ENCODE assay signal across 8 mouse cellular contexts in genomic region chr4:141766316-141766667, GRCm38 (mm10). TPM values are rescaled to one million over a fixed set of nuclear protein-coding genes. Genes with fewer than 3 reads are reported as not detected.
DNase-seq lines count a peak whose midpoint lies in the region; ATAC-seq and TF ChIP-seq lines count a peak whose summit lies in the region.

No protein-coding gene starts in this region.

- H3K27ac ChIP-seq in hindbrain, embryonic 12.5 days: peak overlapping the region; percentile 75
- H3K27ac ChIP-seq in hindbrain, embryonic 11.5 days (ENCODE audit: low read depth, low read length): no peak overlapping the region
- peak overlapping the region; percentile 84 for H3K27ac ChIP-seq in forebrain, embryonic 15.5 days (replicated peaks)
- peak overlapping the region; percentile 70 for H3K27ac ChIP-seq in liver, embryonic 14.5 days
- H3K27ac ChIP-seq in stomach, postnatal 0 days (replicated peaks): peak overlapping the region; percentile 79

- peaks cover 4% of the 10 kb centered on the region for H3K4me1 ChIP-seq in hindbrain, embryonic 12.5 days
- H3K4me1 ChIP-seq in hindbrain, embryonic 11.5 days (replicated peaks; ENCODE audit: control insufficient read depth, insufficient read depth, low read length): no peaks in the 10 kb centered on the region
- H3K4me1 ChIP-seq in forebrain, embryonic 15.5 days: peaks cover 21% of the 10 kb centered on the region
- H3K4me1 ChIP-seq in liver, embryonic 14.5 days (replicated peaks; ENCODE audit: control insufficient read depth in 2 of 2, insufficient read depth in 2 of 2, low read length in 1 of 2): peaks cover 42 to 50% of the 10 kb centered on the region in 2 experiments
- no peaks in the 10 kb centered on the region; the same call in 1 of the 2 replicates for H3K4me1 ChIP-seq in stomach, postnatal 0 days (replicated peaks; ENCODE audit: control insufficient read depth, insufficient read depth)

- H3K4me3 ChIP-seq in hindbrain, embryonic 12.5 days: no peak overlapping the region
- no peak overlapping the region for H3K4me3 ChIP-seq in hindbrain, embryonic 11.5 days (ENCODE audit: low read depth, low read length)
- no peak overlapping the region for H3K4me3 ChIP-seq in forebrain, embryonic 15.5 days
- no peak overlapping the region for H3K4me3 ChIP-seq in liver, embryonic 14.5 days (ENCODE audit: insufficient read depth in 1 of 2, low read depth in 2 of 2, low read length in 2 of 2)
- no peak overlapping the region for H3K4me3 ChIP-seq in stomach, postnatal 0 days (ENCODE audit: low read depth, low read length)

- no peak for DNase-seq in hindbrain, embryonic 11.5 days (ENCODE audit: low spot score)
- peak; percentile 21 to 26 for DNase-seq in B cell, adult 2 months
- DNase-seq in liver, embryonic 14.5 days (ENCODE audit: low read depth in 3 of 3, low spot score in 3 of 3): no peak
- no peak for DNase-seq in stomach, postnatal 0 days (ENCODE audit: low spot score)
- no peak for DNase-seq in T-cell, adult 2 months (ENCODE audit: low spot score)
- no peak for DNase-seq in left cerebral cortex, adult 11 months (ENCODE audit: low spot score)

- no peak overlapping the region for H3K9ac ChIP-seq in hindbrain, embryonic 12.5 days
- no peak overlapping the region for H3K9ac ChIP-seq in hindbrain, embryonic 11.5 days (ENCODE audit: low read depth, low read length)
- H3K9ac ChIP-seq in forebrain, embryonic 15.5 days (replicated peaks): no peak overlapping the region; the same call in 1 of the 2 replicates
- H3K9ac ChIP-seq in liver, embryonic 14.5 days (replicated peaks): peak overlapping the region; percentile 6; the same call in 1 of the 2 replicates
- no peak overlapping the region for H3K9ac ChIP-seq in stomach, postnatal 0 days (ENCODE audit: low read length)

- TF ChIP-seq CTCF in liver, embryonic 14.5 days (IDR thresholded peaks at IDR 0.05; ENCODE audit: low read depth): no peak
- no peak for TF ChIP-seq CTCF in stomach, postnatal 0 days (IDR thresholded peaks at IDR 0.05; ENCODE audit: low read depth)

- no peak overlapping the region for H3K4me2 ChIP-seq in hindbrain, embryonic 12.5 days (replicated peaks)
- H3K4me2 ChIP-seq in hindbrain, embryonic 11.5 days (replicated peaks; ENCODE audit: low read depth, low read length): no peak overlapping the region
- peak overlapping the region; percentile 7; the same call in 1 of the 2 replicates for H3K4me2 ChIP-seq in forebrain, embryonic 15.5 days (replicated peaks)
- peak overlapping the region; percentile 68 for H3K4me2 ChIP-seq in liver, embryonic 14.5 days (ENCODE audit: low read depth)
- H3K4me2 ChIP-seq in stomach, postnatal 0 days (replicated peaks; ENCODE audit: low read depth): 0 out of 2 replicates have a peak overlapping the region, but pooled peaks have one; percentile 14

- peak; percentile 16; the same call in 1 of the 2 replicates for ATAC-seq in hindbrain, embryonic 12.5 days (ENCODE audit: low FRiP score)
- no peak for ATAC-seq in hindbrain, embryonic 11.5 days (ENCODE audit: low FRiP score)
- ATAC-seq in forebrain, embryonic 15.5 days (replicated peaks): peak; percentile 53
- ATAC-seq in liver, embryonic 14.5 days (ENCODE audit: insufficient read depth): no peak
- 0 out of 2 replicates have a peak, but pooled peaks have one; percentile 6 for ATAC-seq in stomach, postnatal 0 days (ENCODE audit: low FRiP score, low TSS enrichment)

- H3K27me3 ChIP-seq in hindbrain, embryonic 12.5 days: no peaks in the 10 kb centered on the region
- no peaks in the 10 kb centered on the region for H3K27me3 ChIP-seq in hindbrain, embryonic 11.5 days (ENCODE audit: control insufficient read depth, insufficient read depth, low read length)
- H3K27me3 ChIP-seq in forebrain, embryonic 15.5 days: no peaks in the 10 kb centered on the region
- H3K27me3 ChIP-seq in liver, embryonic 14.5 days (ENCODE audit: control insufficient read depth, insufficient read depth, low read length): no peaks in the 10 kb centered on the region
- no peaks in the 10 kb centered on the region for H3K27me3 ChIP-seq in stomach, postnatal 0 days (ENCODE audit: control insufficient read depth, insufficient read depth, low read length)

- TF ChIP-seq EP300 in liver, embryonic 14.5 days (IDR thresholded peaks at IDR 0.05; ENCODE audit: low read depth): no peak
- no peak for TF ChIP-seq EP300 in stomach, postnatal 0 days (optimal IDR thresholded peaks at IDR 0.05)

- no peaks in the 10 kb centered on the region for H3K9me3 ChIP-seq in hindbrain, embryonic 12.5 days (replicated peaks)
- H3K9me3 ChIP-seq in hindbrain, embryonic 11.5 days (ENCODE audit: control insufficient read depth, low read length): no peaks in the 10 kb centered on the region
- no peaks in the 10 kb centered on the region for H3K9me3 ChIP-seq in forebrain, embryonic 15.5 days
- H3K9me3 ChIP-seq in liver, embryonic 14.5 days (ENCODE audit: control insufficient read depth, low read length): no peaks in the 10 kb centered on the region
- H3K9me3 ChIP-seq in stomach, postnatal 0 days (ENCODE audit: control insufficient read depth, low read length): no peaks in the 10 kb centered on the region

- H3K36me3 ChIP-seq in hindbrain, embryonic 12.5 days: peaks cover 92% of the 10 kb centered on the region
- no peaks in the 10 kb centered on the region for H3K36me3 ChIP-seq in hindbrain, embryonic 11.5 days (ENCODE audit: control insufficient read depth, insufficient read depth, low read length)
- peaks cover 73% of the 10 kb centered on the region for H3K36me3 ChIP-seq in forebrain, embryonic 15.5 days
- peaks cover 39% of the 10 kb centered on the region for H3K36me3 ChIP-seq in liver, embryonic 14.5 days (replicated peaks; ENCODE audit: control insufficient read depth, insufficient read depth, low read depth)
- H3K36me3 ChIP-seq in stomach, postnatal 0 days (ENCODE audit: control insufficient read depth, insufficient read depth, low read length): peaks cover 39% of the 10 kb centered on the region

- 81% methylated on average over 8 of the region's 8 CpGs for WGBS in hindbrain, embryonic 12.5 days
- 90% methylated on average over 8 of the region's 8 CpGs for WGBS in hindbrain, embryonic 11.5 days
- 44% methylated on average over 8 of the region's 8 CpGs for WGBS in forebrain, embryonic 15.5 days
- 55% methylated on average over 8 of the region's 8 CpGs for WGBS in liver, embryonic 14.5 days (ENCODE audit: insufficient replicate concordance)
- WGBS in stomach, postnatal 0 days: 65% methylated on average over 8 of the region's 8 CpGs

RNA-seq across cellular contexts. Expression of gene Agmat, which starts 19.8 kb away (rescaled TPM):
- not detected in 2 replicates for polyA plus RNA-seq in hindbrain, embryonic 12.5 days (2016; fragmentation: Nextera tagmentation; extraction: Ambion mirVana)
- 0.14 TPM in 1 of 2 replicates, not detected in the other for polyA plus RNA-seq in hindbrain, embryonic 11.5 days (2014; fragmentation: Nextera tagmentation; extraction: Ambion mirVana)
- not detected in 2 replicates for polyA plus RNA-seq in forebrain, embryonic 15.5 days (2015; fragmentation: Nextera tagmentation; extraction: Ambion mirVana)
- polyA plus RNA-seq in liver, embryonic 14.5 days (2012; rRNA removed): 11.2 and 14.4 TPM in 2 replicates
- polyA plus RNA-seq in liver, embryonic 14.5 days (2014; fragmentation: Nextera tagmentation; extraction: Ambion mirVana): 18.1 and 18.7 TPM in 2 replicates
- polyA plus RNA-seq in stomach, postnatal 0 days (2015; fragmentation: Nextera tagmentation; extraction: Ambion mirVana): 0.13 and 0.34 TPM in 2 replicates

RNA-seq across cellular contexts. Expression of gene Dnajc16, which starts 24.4 kb away (rescaled TPM):
- 6.3 and 7.2 TPM in 2 replicates for polyA plus RNA-seq in hindbrain, embryonic 12.5 days (2016; fragmentation: Nextera tagmentation; extraction: Ambion mirVana)
- polyA plus RNA-seq in hindbrain, embryonic 11.5 days (2014; fragmentation: Nextera tagmentation; extraction: Ambion mirVana): 4.9 and 5.4 TPM in 2 replicates
- polyA plus RNA-seq in forebrain, embryonic 15.5 days (2015; fragmentation: Nextera tagmentation; extraction: Ambion mirVana): 5.2 and 5.3 TPM in 2 replicates
- polyA plus RNA-seq in liver, embryonic 14.5 days (2012; rRNA removed): 2.4 and 2.8 TPM in 2 replicates
- 1.4 and 1.7 TPM in 2 replicates for polyA plus RNA-seq in liver, embryonic 14.5 days (2014; fragmentation: Nextera tagmentation; extraction: Ambion mirVana)
- 2.9 and 3.1 TPM in 2 replicates for polyA plus RNA-seq in stomach, postnatal 0 days (2015; fragmentation: Nextera tagmentation; extraction: Ambion mirVana)

RNA-seq across cellular contexts. Expression of gene Casp9, which starts 27.1 kb away (rescaled TPM):
- 23.6 and 25.6 TPM in 2 replicates for polyA plus RNA-seq in hindbrain, embryonic 12.5 days (2016; fragmentation: Nextera tagmentation; extraction: Ambion mirVana)
- polyA plus RNA-seq in hindbrain, embryonic 11.5 days (2014; fragmentation: Nextera tagmentation; extraction: Ambion mirVana): 17.3 and 17.6 TPM in 2 replicates
- polyA plus RNA-seq in forebrain, embryonic 15.5 days (2015; fragmentation: Nextera tagmentation; extraction: Ambion mirVana): 14.9 and 18.2 TPM in 2 replicates
- polyA plus RNA-seq in liver, embryonic 14.5 days (2012; rRNA removed): 7.5 and 7.6 TPM in 2 replicates
- 5.8 and 6.5 TPM in 2 replicates for polyA plus RNA-seq in liver, embryonic 14.5 days (2014; fragmentation: Nextera tagmentation; extraction: Ambion mirVana)
- polyA plus RNA-seq in stomach, postnatal 0 days (2015; fragmentation: Nextera tagmentation; extraction: Ambion mirVana): 9.8 and 10.8 TPM in 2 replicates

RNA-seq across cellular contexts. Expression of gene Ddi2, which starts 43.1 kb away (rescaled TPM):
- polyA plus RNA-seq in hindbrain, embryonic 12.5 days (2016; fragmentation: Nextera tagmentation; extraction: Ambion mirVana): 28.1 and 28.7 TPM in 2 replicates
- polyA plus RNA-seq in hindbrain, embryonic 11.5 days (2014; fragmentation: Nextera tagmentation; extraction: Ambion mirVana): 15.0 and 18.9 TPM in 2 replicates
- 14.6 and 15.3 TPM in 2 replicates for polyA plus RNA-seq in forebrain, embryonic 15.5 days (2015; fragmentation: Nextera tagmentation; extraction: Ambion mirVana)
- polyA plus RNA-seq in liver, embryonic 14.5 days (2012; rRNA removed): 6.7 and 9.5 TPM in 2 replicates
- 9.2 and 11.4 TPM in 2 replicates for polyA plus RNA-seq in liver, embryonic 14.5 days (2014; fragmentation: Nextera tagmentation; extraction: Ambion mirVana)
- 14.4 TPM in 2 replicates for polyA plus RNA-seq in stomach, postnatal 0 days (2015; fragmentation: Nextera tagmentation; extraction: Ambion mirVana)

RNA-seq across cellular contexts. Expression of gene Cela2a, which starts 59.7 kb away (rescaled TPM):
- polyA plus RNA-seq in hindbrain, embryonic 12.5 days (2016; fragmentation: Nextera tagmentation; extraction: Ambion mirVana): not detected in 2 replicates
- not detected in 2 replicates for polyA plus RNA-seq in hindbrain, embryonic 11.5 days (2014; fragmentation: Nextera tagmentation; extraction: Ambion mirVana)
- not detected in 2 replicates for polyA plus RNA-seq in forebrain, embryonic 15.5 days (2015; fragmentation: Nextera tagmentation; extraction: Ambion mirVana)
- not detected in 2 replicates for polyA plus RNA-seq in liver, embryonic 14.5 days (2012; rRNA removed)
- not detected in 2 replicates for polyA plus RNA-seq in liver, embryonic 14.5 days (2014; fragmentation: Nextera tagmentation; extraction: Ambion mirVana)
- 18.1 and 22.4 TPM in 2 replicates for polyA plus RNA-seq in stomach, postnatal 0 days (2015; fragmentation: Nextera tagmentation; extraction: Ambion mirVana)

Comparison
In these comparisons a context has a peak if more than half of its experiments do, and no peak if none do; other contexts are left out.
1. ATAC-seq: peak in hindbrain, embryonic 12.5 days (single experiment), forebrain, embryonic 15.5 days (single experiment) and stomach, postnatal 0 days (single experiment); none in hindbrain, embryonic 11.5 days (single experiment) and liver, embryonic 14.5 days (single experiment).
2. H3K4me2 ChIP-seq: peak in forebrain, embryonic 15.5 days (single experiment), liver, embryonic 14.5 days (single experiment) and stomach, postnatal 0 days (single experiment); none in hindbrain, embryonic 12.5 days (single experiment) and hindbrain, embryonic 11.5 days (single experiment).
3. DNase-seq: peak in B cell, adult 2 months (2 of 2); none in hindbrain, embryonic 11.5 days (single experiment), liver, embryonic 14.5 days (0 of 3), stomach, postnatal 0 days (single experiment), T-cell, adult 2 months (single experiment) and left cerebral cortex, adult 11 months (single experiment).